Mouse (Mus musculus) CD4-positive, CD25-positive, alpha-beta regulatory T cell, adult 2 months (primary cell): ENCODE results near the gene Ptpn22.
A peak's percentile ranks its signal among the peaks of the same experiment; 100 is the strongest.
"Not testable (repeated sequence)": the region's sequence is repeated elsewhere in the genome, so short reads cannot be mapped to it uniquely, and the experiment has no call there.

Experiments
- DNase-seq: peaks from one replicate; pipeline ENCODE4 v3.0.0-alpha.2; 2012; ENCODE audit warnings: low read depth, low spot score

Ptpn22 gene

DNA sequence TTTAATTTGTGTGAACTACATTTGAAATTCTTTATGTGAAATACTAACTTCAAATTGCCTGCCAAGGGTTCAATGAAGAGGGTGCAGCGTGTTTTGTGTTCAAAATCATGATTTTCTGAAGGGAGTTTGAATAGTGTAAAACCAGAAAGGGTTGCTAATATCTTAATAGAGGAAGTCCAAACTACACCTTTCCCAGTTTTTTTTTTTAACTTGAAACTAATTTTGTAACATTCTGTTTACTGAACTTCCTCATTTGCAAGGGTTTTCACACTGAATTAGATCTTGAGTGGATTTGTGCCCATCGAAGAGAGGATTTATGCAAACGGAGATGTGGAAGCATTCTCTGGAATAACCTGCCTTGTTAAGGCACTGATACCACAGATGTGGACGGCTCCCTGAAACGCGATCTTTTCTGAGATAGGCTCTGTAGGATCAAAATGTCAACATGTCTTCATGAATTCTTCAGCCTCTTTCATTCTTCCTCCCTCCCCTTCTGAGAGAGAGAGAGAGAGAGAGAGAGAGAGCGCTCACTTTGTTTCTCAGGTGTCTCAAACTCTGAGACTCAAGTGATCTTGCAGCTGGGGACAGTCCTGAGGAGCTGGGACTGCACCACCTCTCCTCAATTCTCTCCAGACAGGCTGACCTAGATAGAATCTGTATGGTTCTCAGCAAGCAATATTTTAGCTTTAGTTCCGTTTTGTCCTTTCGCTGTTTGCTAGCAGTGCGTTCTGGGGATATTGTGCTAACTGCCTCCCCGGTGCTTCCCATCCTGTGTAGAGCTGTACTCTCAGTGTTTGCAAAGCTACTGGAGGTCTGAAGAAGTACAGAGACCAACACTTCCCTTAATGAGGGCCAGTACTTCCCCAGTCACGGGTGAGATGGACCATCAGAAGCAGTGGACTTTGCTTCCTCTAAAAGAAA is at the start of gene Ptpn22:
Gene Ptpn22, plus strand, starts transcription at position 915 of the 921 bp plus-strand sequence.
- peak; percentile 70 for DNase-seq

DNA sequence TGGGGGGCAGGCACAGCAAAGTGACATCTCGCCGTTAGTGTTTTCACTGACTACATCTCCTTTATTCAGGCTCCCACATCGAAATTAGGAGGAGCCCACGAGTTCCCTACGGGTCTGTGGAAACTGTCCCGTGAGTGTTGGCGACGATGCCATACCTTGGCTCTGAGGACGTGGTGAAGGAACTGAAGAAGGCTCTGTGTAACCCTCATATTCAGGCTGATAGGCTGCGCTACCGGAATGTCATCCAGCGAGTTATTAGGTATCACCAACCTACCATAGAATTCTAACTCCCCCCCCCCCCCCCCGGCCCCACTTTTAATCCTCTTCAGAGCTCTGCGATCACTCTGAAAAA is 49.8 kb upstream of the Ptpn22 start:
- DNase-seq = no peak

DNA sequence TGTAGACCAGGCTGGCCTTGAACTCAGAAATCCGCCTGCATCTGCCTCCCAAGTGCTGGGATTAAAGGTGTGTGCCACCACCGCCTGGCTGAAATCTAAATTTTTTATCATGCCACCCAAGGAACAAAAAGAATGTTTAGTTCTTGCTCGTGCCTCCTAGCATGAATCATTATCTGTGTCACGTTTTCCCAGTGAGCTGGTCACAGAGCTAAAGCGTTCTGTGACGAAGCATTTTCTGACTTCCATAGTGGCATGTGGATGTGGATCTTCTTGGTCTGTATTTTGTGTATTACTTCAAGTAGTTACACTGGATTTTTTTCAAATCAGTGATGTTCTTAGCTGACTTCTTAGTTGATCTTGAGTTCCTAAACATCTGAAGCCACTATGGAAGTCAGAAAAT is 48.6 kb upstream of the Ptpn22 start:
- DNase-seq = no peak

DNA sequence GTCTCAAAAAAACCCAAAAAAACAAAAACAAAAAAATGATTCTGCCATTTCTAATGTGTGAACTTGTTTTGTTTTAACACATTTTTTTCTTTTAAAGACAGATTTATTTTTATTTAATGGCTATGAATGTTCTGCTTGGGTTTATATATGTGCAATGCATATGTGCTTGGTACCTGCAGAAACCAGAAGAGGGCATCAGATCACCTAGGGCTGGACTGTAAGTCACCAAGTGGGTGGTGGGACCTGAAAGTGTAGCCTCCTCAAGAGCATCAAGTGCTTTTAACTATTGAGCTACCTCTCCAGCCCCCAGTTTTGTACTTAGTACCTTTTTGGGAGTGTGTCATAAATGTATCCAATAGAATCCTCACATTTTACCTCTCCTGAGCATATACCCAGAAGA is 32.0 kb upstream of the Ptpn22 start:
- DNase-seq = peak; percentile 61

DNA sequence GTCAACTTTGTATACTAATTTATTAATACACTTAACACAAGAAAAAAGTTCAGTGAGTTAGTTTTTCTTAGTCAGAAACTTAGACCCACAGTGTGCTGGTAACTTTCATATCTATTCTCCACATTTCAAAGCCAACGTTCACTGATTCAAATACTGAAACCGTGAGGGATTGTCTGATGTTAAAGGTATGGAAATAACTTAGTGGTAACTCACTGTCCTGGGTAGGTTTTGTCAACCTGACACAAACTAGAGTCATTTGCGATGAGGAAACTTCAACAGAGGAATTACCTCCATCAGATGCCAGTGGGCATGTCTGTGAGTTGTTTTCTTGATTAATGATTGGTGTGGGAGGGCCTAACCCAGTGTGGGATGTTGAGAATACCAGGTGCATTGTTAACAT is 30.6 kb upstream of the Ptpn22 start:
- DNase-seq = peak; percentile 33

DNA sequence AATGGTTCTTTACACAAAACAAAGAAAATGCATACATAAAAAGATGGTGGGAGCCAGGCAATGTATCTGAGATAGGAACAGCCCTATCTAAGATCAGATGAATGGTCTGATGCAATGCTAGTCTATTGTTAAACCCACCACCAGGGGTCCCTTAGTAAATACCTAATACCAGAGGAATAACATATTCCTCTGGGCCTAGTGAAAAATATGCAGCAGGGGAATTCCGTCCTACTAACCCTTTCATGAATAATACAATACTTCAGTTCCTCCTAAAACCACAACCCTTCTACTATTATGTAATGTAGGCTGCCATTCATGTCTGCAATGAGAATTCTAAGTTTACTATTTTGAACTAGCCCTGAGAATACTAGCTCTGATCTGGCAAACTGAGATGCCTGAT is 28.9 kb upstream of the Ptpn22 start:
- DNase-seq = peak; percentile 57

DNA sequence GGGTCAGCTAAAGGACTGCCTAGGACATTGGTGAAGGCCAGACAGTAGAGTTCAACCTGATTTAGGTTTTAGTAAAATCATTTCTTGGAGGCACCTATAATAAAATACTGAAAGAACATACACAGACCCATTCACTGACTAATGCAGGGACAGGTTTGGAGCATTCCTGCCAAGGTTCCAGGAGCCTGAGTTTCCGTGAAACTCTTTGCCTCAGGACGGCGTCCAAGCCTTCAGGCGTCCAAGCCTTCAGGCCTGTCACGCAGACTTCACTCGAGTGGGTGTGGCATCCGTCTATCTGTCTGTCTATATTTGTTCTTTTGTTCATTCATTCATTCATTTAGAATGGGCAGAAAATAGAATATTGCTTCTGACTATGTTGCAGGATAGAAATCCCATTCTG is 28.4 kb upstream of the Ptpn22 start:
- DNase-seq = no peak

DNA sequence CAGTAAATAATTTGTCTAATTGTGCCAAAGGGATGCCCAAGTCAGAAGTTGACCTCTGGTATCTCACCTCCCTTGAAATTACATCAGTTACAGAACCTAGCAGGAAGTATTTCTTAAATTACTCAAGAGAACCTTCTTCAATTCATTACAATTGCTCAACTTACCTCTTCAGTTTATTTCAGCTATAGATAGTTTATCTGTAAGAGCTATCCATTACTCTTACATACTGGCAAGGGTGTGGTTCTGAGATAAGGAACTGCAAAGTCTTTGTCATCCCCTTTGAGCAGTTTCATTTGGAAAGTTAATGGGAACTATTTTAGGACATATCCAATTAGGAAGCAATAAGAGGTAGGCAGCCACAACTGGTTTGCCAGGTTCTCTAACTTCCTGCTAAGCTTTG is 27.2 kb upstream of the Ptpn22 start, which contains the start of gene Bcl2l15:
Gene Bcl2l15, plus strand, starts transcription at position 176 of the 400 bp plus-strand sequence.
- DNase-seq = no peak

DNA sequence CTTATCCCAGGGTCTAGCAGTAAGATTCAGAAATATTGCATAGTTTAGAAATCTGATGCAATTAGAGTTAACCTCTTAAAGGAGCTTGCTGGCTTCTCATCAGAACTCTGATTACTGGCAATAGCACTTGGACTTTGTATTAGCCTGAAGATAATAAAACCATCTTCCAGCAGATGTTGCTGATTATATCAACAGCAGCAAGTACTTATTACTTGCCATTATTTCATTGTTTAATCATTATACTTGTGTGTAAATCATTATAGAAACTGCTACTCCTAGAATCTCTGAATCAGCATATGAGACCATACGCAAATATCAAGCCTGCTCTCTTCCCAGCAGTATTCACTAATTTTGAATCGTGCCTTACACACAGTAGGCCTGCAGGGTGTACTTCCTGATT is 25.6 kb upstream of the Ptpn22 start:
- no peak for DNase-seq

DNA sequence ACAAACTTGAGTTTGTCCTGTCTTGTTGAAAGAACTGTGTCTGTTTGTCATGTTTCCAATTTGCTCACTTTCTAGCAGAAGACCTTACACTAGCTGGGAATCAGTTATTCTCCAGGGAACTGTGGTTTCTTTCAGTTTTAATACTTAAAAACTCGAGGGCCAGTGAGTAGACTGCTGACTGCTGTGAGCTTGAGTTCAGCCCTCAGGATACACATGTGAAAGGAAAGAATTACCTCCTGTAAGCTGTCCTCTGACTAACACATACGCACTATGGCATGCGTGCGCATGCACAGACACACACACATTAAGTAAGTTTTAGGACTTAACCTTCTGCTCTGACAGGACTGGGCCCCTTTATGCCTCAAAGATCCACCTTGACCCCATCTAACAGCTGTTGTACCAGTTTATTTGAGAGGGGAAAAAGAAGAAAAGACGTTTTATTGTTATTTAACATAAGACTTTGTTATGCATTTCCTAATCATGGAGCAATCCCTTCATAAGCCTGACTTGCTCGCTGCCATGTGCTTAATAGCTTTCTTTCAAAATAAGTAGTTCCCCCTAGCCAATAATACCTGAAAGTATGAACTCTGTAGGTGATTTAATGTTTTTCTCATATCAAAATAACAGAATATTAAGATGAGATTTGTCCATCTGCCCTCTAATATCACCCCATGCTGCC is 24.2 kb upstream of the Ptpn22 start:
- DNase-seq = no peak

DNA sequence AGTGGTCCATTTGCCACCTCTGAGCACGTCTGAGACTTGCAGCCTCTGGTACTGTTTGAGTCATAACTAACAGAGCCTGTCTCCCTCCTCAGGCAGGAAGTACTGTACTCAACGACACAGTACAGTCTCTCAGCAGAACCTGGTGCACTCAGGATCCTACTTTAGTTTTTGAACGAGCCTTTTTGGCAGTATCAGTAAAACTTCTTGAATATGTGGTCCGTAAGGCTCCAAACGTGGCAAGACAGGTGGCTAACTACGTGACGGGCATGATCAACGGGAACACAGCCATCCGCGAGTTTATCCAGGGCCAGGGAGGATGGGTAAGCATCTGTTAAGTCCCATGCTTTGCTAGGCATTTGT is 23.7 kb upstream of the Ptpn22 start:
- peak; percentile 52 for DNase-seq

DNA sequence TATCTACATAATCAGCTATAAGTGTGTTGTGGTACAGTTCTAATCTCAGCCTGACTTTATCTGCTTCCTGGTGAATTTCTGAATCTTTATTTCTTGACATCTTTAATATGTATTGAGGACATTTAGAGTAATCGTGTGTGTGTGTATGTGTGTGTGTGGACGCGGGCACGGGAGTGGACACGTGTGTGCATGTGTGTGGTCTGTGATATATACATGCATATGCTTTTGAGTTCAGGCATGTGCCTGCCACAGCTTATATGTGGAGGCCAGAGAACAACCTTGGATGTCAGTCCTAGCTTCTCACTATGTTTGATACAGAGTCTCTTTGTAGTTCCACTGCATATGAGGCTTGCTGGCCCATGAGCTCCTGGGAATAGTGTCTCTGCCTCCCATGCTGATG is 23.1 kb upstream of the Ptpn22 start:
- DNase-seq = no peak

DNA sequence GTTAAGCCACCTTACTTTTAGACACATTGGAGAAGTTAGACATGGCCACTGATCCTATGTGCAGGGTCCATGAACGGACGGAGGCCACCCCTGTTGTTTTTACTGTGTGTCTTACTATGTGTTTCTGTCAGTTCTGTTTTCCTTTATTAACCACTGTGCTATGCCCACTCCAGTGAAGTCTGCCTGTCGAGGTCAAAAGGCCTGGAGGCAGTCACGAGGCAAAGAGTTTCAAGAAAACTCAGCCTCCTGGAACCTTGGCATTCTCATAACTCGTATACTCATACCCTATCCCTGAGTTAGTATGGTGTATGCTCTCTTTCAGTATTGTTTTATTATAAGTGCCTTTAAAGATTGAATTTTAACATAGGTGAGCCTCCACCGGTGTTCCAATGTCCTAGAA is 19.9 kb upstream of the Ptpn22 start:
- no peak for DNase-seq

DNA sequence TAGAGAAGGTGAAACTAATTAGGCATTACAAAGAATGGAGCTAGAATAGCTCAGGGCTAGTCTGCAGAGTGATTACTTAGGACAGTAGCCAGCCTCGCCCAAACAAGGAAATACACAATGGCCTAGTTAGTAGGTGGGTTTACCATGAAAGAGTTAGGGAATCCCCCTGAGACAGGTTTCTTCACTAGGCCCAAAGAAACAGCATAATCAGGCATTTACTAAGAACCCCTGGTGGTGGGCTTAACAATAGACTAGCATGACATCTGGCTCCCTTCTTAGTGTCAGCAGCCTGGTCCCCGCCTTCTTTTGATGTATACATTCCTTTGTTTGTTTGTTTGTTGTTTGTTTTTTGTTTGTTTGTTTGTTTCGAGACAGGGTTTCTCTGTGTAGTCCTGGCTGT is 19.4 kb upstream of the Ptpn22 start:
- DNase-seq = not testable (repeated sequence)

DNA sequence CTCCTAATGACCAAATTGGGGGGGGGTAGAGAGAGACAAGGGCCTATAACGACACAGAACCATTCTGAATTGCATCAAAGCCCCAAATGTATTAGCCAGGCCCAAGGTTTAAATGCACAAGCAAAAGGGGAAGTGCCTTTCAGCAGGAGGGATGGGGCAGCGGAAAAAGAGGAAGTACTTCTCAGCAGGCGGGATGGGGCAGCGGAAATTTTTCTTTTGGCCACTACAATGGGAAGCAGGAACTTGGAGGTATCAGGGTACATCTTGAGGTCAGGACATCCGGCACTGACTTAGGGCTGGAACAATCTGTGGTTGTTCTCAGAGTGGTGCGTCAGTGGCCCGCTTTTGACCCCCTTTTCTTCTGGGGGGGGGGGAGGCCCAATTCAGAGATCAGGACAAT is 18.6 kb upstream of the Ptpn22 start:
- DNase-seq = not testable (repeated sequence)

DNA sequence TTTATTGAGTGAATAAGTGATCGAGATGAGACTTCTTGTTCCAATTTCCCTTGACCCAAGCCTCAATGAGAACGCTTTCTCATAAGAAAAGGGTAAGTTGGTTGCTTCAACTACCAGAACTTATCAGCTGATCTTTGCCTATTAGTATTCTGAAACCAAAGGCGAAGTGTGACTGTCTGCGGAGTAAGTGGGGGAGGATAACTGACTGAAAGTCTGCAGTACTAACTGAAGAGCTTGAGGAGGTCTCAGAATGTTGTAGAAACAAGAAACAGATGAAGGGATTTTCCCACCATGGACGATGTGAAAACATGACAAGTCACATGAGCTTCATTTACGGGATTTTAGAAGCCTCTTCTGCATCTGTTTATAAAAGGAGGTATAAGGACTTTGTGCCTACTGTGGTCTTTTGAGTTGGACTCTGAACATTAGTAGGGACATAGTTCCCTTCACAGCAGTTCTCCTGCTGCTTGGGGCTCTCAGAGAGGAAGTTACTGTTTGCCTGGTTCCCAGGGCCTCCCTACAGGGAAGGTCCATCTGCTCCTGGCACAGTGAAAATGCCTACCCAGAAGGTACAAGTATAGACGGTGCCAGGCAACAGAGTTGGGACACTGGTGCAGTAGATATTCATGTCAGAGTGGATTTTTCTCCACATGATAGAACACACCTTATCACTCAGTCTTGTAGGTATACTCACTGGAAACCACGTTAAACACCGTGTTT is 8.8 kb upstream of the Ptpn22 start:
- DNase-seq = peak; percentile 67

DNA sequence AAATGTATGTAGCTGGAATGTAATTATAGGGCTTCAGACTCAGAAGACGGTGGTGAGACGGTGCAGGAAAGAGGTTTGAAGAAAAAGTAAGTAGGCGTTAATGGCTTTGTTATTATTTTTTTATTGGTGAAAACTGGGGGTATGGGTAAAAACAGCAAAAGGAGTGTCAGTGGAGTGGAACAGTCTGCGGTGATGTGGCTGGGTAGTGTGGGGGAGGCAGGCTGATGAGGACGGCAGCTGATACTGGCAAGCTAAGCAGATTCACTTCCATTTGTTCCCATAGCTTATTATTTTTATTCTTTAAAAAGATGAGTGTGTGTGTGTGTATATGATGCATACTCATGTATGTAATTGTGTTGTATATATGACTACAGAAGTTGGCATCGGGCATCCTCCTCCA is 8.1 kb upstream of the Ptpn22 start:
- DNase-seq = peak; percentile 65

DNA sequence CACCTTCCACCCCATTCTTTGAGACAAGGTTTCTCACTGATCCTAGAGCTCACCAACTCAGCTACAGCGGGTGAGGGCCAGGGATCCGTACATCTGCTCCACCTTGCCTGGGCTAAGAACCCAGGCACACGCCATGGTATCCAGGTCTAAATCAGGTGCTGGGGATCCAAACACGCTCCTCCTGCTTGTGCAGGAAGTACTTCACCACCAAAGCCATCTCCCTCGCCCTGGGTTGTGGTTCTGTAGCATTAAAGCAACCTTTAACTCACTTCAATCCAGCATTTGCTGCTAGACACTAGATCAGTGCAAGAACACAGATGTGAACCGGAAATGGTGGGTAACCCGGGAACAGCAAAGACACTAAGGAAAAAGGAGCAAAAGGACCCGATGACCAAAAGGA is 7.7 kb upstream of the Ptpn22 start:
- DNase-seq = peak; percentile 50

DNA sequence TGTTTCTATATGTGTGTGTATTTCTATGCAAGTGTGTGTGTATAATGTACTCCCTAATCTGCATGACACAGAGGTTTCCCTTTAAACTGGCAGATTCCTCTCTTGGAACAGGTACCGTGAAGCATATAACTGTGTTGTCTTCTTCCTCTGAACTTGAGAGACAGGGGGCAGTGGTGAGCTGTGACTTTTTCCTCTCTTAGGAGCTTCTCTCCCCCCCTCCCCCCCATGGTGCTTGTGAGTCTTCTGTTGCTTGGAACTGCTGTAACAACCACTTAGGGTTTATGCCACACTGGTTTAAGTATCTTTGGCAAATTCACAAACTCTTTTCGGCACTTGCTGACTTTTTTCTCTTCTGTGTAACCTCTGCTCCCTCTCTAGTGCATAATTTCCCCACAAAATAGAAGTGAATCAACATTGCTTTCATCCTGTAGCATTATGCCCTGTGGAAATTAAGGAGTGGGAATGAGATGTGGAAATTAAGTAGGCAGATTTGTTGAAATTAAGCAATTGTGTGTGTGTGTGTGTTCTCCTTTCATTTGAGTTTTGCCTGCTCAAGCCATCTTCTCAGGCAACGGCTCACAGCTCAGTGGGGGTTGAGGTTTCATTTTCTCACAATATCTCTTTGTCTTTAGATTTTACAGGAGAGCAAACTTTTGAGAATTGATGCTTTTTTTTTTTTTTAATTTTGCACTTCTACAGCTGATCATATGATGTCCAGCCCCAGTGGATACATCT is 6.9 kb upstream of the Ptpn22 start:
- peak; percentile 95 for DNase-seq

DNA sequence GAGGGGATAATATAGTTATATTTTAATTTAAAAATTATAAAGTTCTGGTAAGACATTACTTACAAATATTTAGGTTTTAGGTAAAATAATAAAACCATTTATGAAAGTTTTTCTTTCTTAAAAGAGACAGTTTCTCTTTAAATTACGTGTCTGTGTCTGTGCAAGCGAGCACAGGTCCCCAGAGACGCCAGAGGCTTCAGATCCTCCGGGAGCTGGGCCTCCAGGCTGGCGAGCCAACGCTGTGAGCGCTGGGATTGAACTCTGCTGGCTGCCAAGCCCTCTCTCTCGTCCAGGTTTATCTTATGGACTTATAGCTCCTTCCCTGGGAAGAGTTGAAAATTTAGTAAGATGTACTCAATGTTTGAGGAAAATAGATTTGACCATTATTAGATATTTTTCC is 5.8 kb upstream of the Ptpn22 start:
- DNase-seq = no peak

DNA sequence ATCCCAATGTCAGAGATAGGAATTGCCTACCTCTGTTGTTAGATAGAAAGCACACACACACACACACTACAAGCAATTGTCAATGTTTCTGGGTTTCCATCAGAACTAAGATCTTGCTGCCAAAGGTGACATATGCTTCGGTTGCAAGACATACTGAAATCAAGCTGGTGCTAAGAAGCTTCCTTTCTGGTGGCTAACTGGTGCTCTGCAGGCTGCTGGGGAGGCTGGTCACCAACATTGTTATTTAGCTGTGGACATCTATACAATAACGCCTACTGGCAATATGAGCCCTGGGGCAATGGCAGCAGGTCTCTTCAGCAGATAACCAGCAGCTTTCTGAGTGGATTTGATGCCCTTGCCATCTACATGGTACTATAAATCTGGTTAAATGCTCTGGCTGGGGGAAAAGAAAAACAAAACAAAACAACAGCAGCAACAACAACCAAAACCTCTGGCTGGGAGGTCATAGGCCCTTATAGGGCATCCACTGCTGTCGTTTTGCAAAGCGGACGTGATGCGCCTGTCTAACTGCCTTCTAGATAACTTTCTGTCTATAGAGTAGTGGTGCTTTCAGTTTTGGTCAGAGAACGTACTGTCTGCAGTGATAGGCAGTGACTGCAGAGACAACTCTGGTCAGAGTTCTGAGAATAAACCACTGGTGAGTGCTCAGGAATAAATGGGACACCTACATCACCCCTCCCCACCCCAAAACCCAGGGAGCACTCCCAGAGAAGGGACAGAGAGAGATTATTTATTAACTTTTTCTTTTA is 2.4 kb upstream of the Ptpn22 start:
- DNase-seq = peak; percentile 84
